Mouse (Mus musculus): Measurements from ENCODE around the gene A830031A19Rik.
A peak's percentile ranks its signal among the peaks of the same experiment; 100 is the strongest.

The A830031A19Rik gene

GRCm38 (mm10) chr11:24008244-24008643 is 66.6 kb downstream of the A830031A19Rik start:
- peak in 1 of 2 experiments; percentile 48 for DNase-seq

- no peak for DNase-seq
Observed at GRCm38 (mm10) chr11:24005445-24006156, 69.3 kb downstream of the A830031A19Rik start.

GRCm38 (mm10) chr11:24000675-24001074 is 74.2 kb downstream of the A830031A19Rik start:
- no peak for DNase-seq
